Mouse (Mus musculus) olfactory bulb, adult 2 months (tissue): ENCODE measurements around the gene Slc24a4. TPM values are rescaled to one million over a fixed set of nuclear protein-coding genes. Genes with fewer than 3 reads are reported as not detected.

Source experiments
- H3K27ac ChIP-seq: fragments of 200-500 bp; 2 replicates; pipeline ENCODE4 v1.5.1; 2012; ENCODE audit warnings: low read depth, low read length; ENCODE audit not compliant: insufficient read depth
- H3K4me1 ChIP-seq: fragments of 200-500 bp; 2 replicates; pipeline ENCODE4 v1.6.1; 2012; ENCODE audit warnings: low read length; ENCODE audit not compliant: control insufficient read depth, insufficient read depth
- H3K4me3 ChIP-seq: fragments of 200-500 bp; 2 replicates; pipeline ENCODE4 v1.5.1; 2012; ENCODE audit warnings: mild to moderate bottlenecking, low read depth, low read length, moderate library complexity; ENCODE audit not compliant: insufficient read depth
- CTCF ChIP-seq: fragments of 200-500 bp; IDR thresholded peaks from 2 replicates; pipeline ENCODE4 v1.5.1; 2012; ENCODE audit warnings: low read depth, mild to moderate bottlenecking, low read length, moderate library complexity; ENCODE audit not compliant: insufficient read depth
- POLR2A ChIP-seq: fragments of 200-500 bp; IDR thresholded peaks from 2 replicates; pipeline ENCODE4 v1.6.1; 2012; ENCODE audit warnings: mild to moderate bottlenecking, low read depth, low read length, moderate library complexity; ENCODE audit not compliant: insufficient read depth
- WGBS: fragments of 180-500 bp; shearing (Covaris S2); methylation state at CpG from one replicate; pipeline ENCODE4 v1.1.7; 2018; 5-methylcytosine and 5-hydroxymethylcytosine counted together
- polyA plus RNA-seq: library from polyadenylated mRNA; stranded (reverse); fragments of >200 nt; gene quantifications from 2 replicates; pipeline ENCODE4 v1.2.4, GENCODE M21; 2012; ENCODE audit warnings: low replicate concordance; ENCODE audit not compliant: missing spikeins, insufficient read depth, insufficient read length

The Slc24a4 gene
- polyA plus RNA-seq = not detected in 2 replicates

DNA sequence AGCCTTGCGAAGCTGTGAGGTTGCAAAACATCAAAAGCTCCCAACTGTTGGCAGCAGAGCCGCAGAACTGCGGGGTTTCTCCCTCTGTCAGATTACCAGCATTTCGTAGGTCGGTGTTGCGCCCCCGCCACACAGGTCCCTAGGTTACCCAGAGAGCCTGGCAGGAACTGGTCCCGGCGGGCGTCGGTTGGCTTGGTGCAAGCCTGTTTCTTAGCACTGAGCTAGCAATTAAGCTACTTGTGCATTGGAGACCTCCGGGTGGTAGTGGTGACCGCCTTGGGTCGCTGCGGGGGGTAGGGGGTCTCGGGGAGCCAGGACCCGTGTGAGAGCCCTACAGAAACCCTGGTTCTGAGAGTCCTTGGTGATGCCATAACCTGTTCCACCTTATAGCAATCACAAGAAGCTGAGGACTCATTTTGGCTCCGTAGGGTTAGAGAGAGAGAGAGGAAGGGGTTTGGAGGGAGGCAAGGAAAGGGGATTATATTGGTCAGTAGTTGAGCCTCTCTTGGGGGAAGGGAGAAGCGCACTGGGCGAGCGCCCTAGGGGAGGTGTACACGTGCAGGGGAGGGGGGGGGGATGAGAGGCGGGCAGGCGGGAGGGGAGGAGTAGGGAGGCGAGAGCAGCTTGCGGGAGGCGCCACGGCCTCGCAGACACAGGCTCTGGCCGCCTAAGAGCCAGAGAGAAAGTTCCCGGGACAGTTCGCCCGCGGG is at the start of gene Slc24a4:
Gene Slc24a4 (plus strand): TSS at position 653 of the 710 bp plus-strand sequence.
- peaks cover 14% of the 10 kb centered on the region for H3K4me1 ChIP-seq
- 1% methylated on average over 30 of the region's 34 CpGs for WGBS
- TF ChIP-seq POLR2A (no peak), CTCF (no peak)
- H3K4me3 ChIP-seq = peak within 1 kb of the TSS; percentile 45
- no peak within 1 kb of the TSS for H3K27ac ChIP-seq

DNA sequence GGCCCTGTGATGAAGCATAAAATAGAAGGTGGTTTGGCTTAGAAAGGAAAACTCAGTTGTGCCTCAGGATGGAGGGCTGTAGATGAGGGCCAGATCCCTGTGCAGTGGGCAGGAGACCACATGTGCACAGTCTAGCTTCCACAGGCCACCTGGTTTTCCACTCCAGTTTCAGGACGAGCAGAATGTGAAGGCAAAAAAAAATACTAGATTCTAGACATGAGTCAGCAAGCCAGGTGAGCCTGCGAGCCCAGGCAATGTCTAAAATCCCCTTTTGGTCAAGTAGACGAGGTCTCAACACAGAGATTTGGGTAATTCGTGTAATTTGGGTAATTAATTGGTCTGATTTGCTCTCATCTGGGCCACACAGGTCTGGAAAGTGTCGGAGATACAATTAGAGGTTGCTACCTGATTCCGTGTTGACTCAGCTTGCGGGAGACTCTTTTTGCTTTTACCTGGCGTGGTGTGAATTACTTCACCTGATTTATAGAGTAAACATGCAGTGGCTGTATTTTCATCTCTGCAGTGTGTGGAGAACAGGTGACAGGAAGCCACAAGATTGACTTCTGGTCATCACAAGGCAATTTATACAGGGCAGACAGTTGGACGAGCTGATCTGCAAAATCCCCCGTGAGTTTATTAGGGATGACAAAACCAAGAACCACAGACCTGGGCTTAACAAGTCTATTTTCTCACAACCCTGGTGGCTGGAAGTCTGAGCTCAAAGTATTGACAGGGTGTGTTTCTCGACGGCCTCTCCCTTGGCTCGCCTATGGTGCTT is 45.7 kb upstream of the Slc24a4 start:
- no peak overlapping the region for H3K4me3 ChIP-seq
- 88% methylated on average over 13 of the region's 13 CpGs for WGBS
- TF ChIP-seq CTCF (no peak), POLR2A (no peak)
- no peak overlapping the region for H3K27ac ChIP-seq
- no peaks in the 10 kb centered on the region for H3K4me1 ChIP-seq

DNA sequence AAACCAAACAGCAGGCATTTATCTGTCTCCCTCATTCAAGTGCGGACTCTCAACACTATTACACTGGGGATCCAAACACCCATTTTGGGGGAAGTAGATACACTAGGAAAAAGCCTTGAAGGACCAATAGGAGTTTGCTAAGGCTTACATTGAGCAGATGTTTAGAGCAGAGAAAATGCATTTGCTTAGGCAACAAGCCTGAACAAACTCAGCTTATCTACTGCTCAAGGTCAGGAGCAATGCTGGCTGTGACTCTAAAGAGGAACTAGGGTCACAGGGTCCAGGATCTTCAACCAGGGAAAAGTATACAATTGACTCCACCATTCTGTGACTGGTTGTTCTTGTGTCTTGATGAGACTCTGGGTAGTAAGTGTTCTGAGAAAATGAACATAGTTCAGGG is 38.0 kb upstream of the Slc24a4 start:
- Histone ChIP-seq H3K27ac (no peak overlapping the region), H3K4me1 (no peaks in the 10 kb centered on the region), H3K4me3 (no peak overlapping the region)
- 100% methylated on average over 1 of the region's 1 CpGs for WGBS
- TF ChIP-seq POLR2A = no peak
- no peak for TF ChIP-seq CTCF

DNA sequence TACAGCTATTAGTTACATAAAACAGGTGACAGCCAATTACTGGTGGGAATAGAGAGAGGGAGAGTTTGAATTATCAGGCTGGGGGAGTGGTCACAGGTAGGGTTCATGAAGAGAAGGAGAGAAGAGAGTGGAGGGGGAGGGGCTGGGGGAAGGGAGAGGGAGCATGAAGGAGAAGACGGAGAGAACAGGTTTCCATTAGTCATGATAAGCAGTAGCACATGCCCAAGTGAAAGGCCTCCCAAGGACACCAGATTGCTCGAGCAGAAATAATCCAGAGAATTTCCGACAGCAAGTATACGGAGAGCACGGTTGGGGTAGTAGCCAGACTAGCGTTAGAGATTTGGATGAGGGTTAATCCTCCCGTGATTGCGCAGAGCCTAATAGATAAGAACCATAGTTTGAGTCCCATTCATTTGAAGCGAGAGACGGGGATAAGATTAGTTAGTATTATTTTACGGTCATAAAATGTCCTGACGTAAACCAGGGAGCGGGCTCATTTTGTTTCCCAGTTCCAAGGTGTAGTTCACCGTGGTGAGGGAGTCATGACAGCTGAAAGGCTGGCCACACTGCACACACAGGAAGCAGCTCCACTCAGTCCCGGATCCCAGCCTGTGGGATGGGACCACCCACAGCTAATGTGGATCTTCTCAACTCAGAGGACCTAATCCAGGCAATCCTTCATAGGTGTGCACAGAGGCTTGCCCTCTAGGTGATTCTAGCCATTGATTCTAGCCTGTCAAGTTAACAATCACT is 36.0 kb upstream of the Slc24a4 start:
- WGBS = 90% methylated on average over 15 of the region's 15 CpGs
- TF ChIP-seq CTCF (no peak), POLR2A (no peak)
- H3K4me3 ChIP-seq = no peak overlapping the region
- no peaks in the 10 kb centered on the region for H3K4me1 ChIP-seq
- H3K27ac ChIP-seq = no peak overlapping the region

DNA sequence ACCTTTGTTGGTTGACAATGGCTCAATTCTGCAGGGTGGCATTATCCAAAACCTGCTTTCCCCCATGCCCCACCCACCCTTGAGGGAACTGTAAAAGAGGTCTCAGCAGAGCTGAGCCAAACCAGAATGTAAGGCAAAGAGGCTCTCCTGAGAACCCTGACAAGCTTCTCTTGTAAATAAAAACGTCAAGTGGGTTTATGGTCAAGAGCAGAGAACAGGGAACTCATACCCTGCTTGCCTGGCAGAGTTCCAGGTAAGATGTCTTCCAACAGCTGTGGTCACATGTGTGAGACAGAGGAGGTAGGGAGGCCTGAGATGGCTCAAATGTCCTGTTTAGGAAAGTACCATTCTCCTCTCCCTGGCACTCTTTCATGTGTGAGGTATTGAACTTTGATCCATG is 22.5 kb upstream of the Slc24a4 start:
- WGBS = 50% methylated on average over 1 of the region's 1 CpGs
- H3K27ac ChIP-seq = no peak overlapping the region
- TF ChIP-seq CTCF (no peak), POLR2A (no peak)
- no peaks in the 10 kb centered on the region for H3K4me1 ChIP-seq
- H3K4me3 ChIP-seq = no peak overlapping the region

DNA sequence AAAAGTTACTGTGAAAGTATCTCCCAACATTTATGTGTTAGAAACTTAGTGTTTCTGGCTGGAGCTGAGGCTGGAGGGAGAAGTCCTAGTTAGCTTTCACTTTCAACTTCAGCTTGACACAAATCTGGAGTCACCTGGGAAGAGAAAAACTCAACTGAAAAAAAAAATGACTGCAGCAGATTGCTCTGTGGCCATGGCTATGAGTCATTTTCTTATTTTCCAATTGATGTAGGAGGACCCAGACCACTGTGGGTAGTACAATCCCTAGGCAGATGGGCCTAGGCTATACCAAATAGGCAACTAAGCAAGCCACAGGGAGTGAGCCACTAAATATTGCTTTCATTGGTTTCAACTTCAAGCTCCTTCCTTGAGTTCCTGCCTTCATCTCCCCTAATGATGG is 19.7 kb upstream of the Slc24a4 start:
- TF ChIP-seq CTCF = no peak
- TF ChIP-seq POLR2A = no peak

DNA sequence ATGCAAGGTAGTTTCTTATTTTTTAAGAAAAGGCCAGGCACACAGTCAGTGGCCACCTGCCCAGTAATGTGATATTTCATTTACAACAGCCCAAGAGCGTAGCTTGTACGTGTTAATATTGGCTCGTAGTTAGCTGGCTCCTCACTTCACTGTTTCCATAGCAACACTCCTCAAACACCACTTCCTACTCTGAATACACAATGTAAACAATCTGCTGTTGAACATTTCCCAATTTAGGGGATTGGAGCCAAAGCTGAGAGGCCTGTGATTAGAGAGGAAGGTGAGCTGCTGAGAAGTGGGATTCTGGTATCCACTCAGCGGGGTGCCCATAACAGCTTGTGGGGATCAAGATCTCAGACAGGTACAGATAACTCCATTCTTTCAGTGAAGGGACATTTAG is 16.0 kb upstream of the Slc24a4 start:
- H3K27ac ChIP-seq = no peak overlapping the region
- H3K4me1 ChIP-seq = peaks cover 8% of the 10 kb centered on the region; the same call in 1 of the 2 replicates
- WGBS = 22% methylated on average over 4 of the region's 4 CpGs
- no peak overlapping the region for H3K4me3 ChIP-seq
- TF ChIP-seq CTCF (no peak), POLR2A (no peak)

More for the DNA sequence above, 19.7 kb upstream of the Slc24a4 start:
- Histone ChIP-seq H3K4me1 (peaks cover 8% of the 10 kb centered on the region; the same call in 1 of the 2 replicates), H3K27ac (no peak overlapping the region), H3K4me3 (no peak overlapping the region)

DNA sequence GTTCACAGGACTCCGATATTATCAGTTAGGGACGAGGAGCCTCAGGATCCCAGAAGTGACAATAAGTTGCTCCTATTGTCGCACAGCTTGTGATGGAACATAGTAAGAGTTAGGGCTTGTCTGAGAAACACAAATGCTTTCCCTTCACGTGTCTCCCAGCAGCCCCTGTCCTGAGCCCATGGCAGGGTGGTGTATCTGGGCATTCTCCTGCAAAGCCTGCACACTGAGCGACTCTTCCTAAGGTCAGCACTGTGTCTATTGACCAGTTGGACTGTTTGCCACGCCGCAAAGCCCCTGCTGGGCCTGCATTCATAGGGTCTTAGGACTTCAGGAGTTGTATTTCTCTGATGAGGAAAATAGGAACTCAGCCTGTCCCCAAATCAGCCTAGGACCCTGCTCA is 15.6 kb upstream of the Slc24a4 start:
- peaks cover 8% of the 10 kb centered on the region; the same call in 1 of the 2 replicates for H3K4me1 ChIP-seq
- H3K27ac ChIP-seq = no peak overlapping the region
- WGBS = 66% methylated on average over 7 of the region's 7 CpGs
- TF ChIP-seq CTCF = no peak
- TF ChIP-seq POLR2A = no peak
- H3K4me3 ChIP-seq = no peak overlapping the region

DNA sequence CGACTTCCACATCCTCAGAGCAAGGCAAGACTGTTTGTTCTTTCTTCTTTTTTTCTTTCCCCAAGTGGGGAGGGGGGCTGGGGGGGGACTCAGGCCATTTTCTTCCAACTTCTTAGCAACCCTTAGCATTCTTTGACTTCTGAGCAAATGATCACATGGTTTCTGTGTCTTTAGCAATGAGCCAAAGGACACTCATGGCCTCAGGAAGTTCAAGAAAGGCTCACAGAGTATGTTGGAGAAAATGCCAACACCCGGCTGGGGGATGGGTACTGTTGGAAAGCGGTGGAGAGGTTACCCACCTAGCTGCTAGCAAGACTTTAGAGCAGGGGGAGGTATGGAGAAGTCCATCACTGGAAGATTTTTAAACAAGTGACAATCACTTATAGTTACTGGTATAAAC is 15.1 kb upstream of the Slc24a4 start:
- no peak for TF ChIP-seq POLR2A
- TF ChIP-seq CTCF = no peak
- H3K27ac ChIP-seq = no peak overlapping the region
- H3K4me3 ChIP-seq = no peak overlapping the region
- peaks cover 8% of the 10 kb centered on the region; the same call in 1 of the 2 replicates for H3K4me1 ChIP-seq
- 69% methylated on average over 3 of the region's 3 CpGs for WGBS
